Mouse (Mus musculus) small intestine, adult 2 months (tissue): Measurements from ENCODE around the gene Vkorc1.

Source experiments
- CTCF ChIP-seq: fragments of 200-500 bp; IDR thresholded peaks from 2 replicates; pipeline ENCODE4 v1.5.1; 2012; ENCODE audit warnings: low read depth, mild to moderate bottlenecking, control low read depth, inconsistent platforms, low read length, moderate library complexity, mixed read lengths; ENCODE audit not compliant: insufficient replicate concordance, insufficient read length; ENCODE audit errors: extremely low read depth
- POLR2A ChIP-seq: fragments of 200-500 bp; IDR thresholded peaks from 2 replicates; pipeline ENCODE4 v1.6.1; 2012; ENCODE audit warnings: low read depth, mild to moderate bottlenecking, control low read depth, inconsistent platforms, low read length, moderate library complexity

DNA sequence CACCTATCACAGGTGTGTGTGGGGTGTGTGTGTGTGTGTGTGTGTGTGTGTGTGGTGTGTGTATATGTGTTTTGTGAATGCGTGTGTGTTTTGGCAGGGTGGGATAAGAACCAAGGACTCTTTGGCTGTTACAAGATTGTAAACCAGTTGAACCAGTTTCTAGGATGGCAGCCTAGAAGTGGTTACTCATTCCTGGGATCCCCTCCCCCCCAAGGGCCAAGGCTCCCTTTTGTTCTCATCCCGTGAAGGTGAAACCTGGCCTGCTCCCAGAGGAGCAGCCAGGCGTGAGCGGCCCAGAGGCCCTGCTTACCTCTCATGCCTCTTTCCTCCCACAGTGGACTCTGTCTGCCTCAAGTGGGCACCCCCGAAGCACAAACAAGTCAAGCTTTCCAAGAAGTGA lies 29.8 kb upstream of the Vkorc1 start:
- no peak for TF ChIP-seq CTCF
- TF ChIP-seq POLR2A = 0 out of 2 replicates have a peak, but pooled peaks have one; percentile 26
